Mouse (Mus musculus) megakaryocyte progenitor cell, adult 5-6 weeks (primary cell): ENCODE measurements around the gene Gpr156. TPM values are rescaled to one million over a fixed set of nuclear protein-coding genes. Genes with fewer than 3 reads are reported as not detected.

Experiments
- ATAC-seq: replicated peaks from 2 replicates; pipeline ENCODE4 v1.8.0; 2016; ENCODE audit warnings: mild to moderate bottlenecking, moderate TSS enrichment, inconsistent platforms; ENCODE audit not compliant: poor library complexity
- total RNA-seq, 2 experiments: library from RNA; stranded (forward) in 1 of 2; stranded (reverse) in 1 of 2; fragments of 157-497, 149-512 nt in 1 of 2; fragments of 200-1000 nt in 1 of 2; gene quantifications; 2 replicates each; pipeline versions ENCODE4 v1.2.3 to v1.2.4; 2015 to 2017

Gene Gpr156
- total RNA-seq, 2 experiments from 2014 or later = not detected

GRCm38 (mm10) chr16:37911086-37911485, 5.2 kb upstream of the Gpr156 start:
- no peak for ATAC-seq

- 0 out of 2 replicates have a peak, but pooled peaks have one; percentile 11 for ATAC-seq
Measured at GRCm38 (mm10) chr16:37916818-37917201, 514 bp downstream of the Gpr156 start.

DNA sequence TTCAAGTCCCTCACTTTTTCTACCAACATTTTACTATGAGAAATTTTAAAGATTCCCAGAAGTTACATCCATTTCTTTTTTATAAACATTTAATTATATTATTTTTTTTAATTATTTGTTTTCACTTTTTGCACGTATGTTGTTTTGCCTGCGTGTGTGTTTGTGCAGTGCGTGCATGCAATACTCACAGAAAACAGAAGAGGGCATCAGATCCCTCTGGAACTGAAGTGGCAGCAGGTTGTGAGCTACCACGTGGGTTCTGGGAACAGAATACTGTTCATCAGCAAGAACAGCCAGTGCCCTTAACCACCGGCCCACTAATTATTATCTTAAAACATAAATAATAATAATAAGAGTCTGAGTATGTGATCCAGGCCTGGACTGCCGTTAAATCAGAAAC, 2.7 kb downstream of the Gpr156 start:
- ATAC-seq = no peak

DNA sequence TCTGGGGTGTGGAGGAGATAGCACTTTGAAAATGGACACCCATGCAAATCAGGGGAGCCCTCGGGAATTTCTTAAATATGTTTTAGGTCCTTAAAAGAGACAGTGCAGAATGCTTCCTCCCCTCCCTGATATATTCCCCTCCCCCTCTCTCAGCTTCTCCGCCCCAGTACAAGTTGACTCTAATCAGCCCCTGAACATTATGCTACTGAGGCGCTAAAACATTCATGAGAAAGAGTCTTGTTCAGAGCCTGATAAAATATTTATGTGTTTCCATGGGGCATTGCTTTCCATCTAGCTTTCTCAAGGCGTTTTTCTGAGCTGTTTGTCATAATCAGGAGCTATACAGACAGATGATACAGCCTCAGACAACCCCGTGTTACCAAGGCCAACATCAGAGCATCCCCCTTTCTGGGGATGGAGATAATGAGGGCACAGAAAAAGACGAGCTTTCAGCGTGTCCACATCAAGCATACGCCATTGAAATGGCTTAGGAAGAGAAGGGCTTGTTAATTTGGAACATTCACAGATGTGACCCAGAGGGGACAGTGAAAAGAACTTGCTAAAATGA, 4.6 kb downstream of the Gpr156 start:
- ATAC-seq = no peak

- no peak for ATAC-seq
Measured at GRCm38 (mm10) chr16:37926087-37926486, 9.8 kb downstream of the Gpr156 start.

DNA sequence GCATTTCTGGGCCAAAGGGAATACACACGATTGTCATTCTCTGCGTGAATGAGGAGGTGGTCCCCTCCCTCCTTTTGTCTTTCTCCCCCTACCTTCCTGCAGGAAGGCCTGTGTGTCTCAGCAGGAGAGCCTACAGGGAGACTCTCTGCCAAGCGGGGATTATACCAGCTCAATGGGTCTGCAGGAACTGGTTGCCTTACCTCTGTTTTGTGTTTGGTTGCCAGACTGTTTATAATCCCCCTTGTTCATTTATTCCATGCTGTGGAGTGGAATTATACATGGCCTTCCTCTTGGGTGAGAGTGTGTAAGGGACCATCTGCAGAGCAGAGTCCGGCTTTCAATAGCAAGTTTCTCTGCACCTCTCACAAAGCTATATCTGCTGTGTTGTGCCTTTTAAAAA, 10.8 kb downstream of the Gpr156 start:
- no peak for ATAC-seq

- no peak for ATAC-seq
Measured at GRCm38 (mm10) chr16:37929006-37929405, 12.7 kb downstream of the Gpr156 start.

GRCm38 (mm10) chr16:37929626-37930025, 13.3 kb downstream of the Gpr156 start:
- ATAC-seq = no peak

DNA sequence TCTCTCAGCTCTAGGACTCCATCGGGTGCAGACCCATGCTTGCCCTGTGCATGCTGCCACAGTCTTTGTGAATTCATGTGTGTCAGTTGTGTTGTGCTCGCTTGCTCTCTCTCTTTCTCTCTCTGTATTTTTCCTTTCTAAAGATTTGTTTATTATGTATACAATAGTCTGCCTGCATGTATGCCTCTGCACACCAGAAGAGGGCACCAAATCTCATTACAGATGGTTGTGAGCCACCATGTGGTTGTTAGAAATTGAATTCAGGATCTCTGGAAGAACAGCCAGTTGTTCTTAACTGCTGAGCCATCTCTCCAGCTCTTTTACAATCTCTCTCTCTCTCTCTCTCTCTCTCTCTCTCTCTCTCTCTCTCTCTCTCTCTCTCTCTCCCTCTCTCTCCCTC, 18.6 kb downstream of the Gpr156 start:
- no peak for ATAC-seq

- no peak for ATAC-seq
Measured at GRCm38 (mm10) chr16:37937276-37937675, 21.0 kb downstream of the Gpr156 start.

DNA sequence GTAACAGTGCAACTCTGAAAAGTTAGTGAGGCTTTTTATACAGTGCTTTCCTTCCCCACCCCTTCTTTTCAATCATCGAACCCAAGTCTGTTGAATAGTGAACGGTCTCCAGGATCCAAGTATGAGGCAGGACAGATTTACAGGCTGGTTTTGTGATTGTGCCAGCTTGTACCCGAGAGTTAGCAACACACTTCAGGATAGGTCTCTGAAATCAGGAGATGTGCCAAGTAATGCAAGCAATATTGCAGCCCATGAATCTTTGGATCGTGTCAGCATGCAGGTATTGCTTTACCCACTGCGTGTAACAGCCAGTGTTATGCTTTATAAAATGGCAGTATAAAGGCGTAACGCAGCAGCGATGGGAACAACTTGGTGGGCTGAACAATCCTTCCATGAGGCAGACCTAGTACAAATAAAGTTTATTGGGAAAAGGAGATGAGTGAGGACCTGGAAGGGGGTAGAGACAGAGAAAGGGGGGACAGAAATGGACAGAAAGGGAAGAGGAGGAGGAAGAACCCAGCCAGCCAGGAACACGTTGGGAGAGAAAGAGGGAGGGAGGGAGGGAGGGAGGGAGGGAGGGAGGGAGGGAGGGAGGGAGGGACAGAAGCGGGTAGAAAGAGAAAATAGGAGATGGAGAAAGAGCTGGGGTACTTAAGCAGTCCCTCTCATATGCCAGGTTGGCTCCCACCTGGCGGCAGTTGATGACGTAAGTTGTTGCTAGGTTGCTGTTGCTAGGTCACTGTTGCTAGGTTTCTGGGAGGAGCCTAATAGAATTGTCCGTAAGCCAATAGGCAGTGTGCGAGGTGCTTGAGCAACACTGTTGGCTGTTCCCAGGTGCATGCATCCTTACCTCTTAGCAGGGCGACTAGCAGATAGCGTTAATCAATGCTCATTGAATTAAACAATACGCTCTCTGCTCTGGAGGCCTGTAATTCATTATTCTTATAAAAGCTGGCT, 22.1 kb downstream of the Gpr156 start:
- ATAC-seq = no peak

- ATAC-seq = no peak
Measured at GRCm38 (mm10) chr16:37939082-37939863, 23.0 kb downstream of the Gpr156 start.

DNA sequence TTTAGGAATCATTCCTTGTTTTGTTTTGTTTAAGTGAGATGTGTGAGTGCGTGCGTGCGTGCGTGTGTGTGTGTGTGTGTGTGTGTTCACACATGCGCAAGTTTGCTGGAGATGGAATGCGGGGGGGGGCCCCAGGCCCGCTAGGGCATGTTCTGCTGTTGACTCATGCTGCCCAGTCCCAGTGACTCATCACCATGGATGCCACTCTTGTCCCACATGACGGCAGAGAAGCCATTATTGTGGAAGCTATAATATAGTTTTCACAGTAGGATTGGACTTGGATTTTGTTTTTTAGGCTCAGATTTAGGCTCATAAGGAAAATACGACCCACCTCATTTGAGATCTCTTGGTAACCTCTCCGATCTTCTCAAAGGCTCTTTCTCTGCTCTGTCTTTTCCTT, 24.0 kb downstream of the Gpr156 start:
- ATAC-seq = no peak

DNA sequence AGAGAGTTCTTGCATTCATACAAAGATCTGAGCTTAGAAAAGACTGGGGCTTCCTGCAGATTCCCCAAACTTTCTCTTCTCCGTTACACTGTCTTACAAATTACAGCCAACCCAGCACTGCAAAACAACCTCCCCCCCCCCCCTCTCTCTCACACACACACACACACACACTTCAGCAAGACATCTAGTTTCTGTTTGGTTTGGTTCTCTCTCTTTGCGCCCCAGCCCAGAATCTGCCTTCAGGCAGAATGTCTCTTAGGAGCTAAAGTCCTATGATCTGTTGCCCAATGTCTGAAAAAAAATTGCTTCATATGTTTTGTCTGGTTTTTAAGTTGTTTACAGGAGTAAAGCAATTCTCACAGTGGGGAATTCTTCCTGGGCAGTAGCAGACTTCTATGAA, 27.4 kb downstream of the Gpr156 start:
- no peak for ATAC-seq

DNA sequence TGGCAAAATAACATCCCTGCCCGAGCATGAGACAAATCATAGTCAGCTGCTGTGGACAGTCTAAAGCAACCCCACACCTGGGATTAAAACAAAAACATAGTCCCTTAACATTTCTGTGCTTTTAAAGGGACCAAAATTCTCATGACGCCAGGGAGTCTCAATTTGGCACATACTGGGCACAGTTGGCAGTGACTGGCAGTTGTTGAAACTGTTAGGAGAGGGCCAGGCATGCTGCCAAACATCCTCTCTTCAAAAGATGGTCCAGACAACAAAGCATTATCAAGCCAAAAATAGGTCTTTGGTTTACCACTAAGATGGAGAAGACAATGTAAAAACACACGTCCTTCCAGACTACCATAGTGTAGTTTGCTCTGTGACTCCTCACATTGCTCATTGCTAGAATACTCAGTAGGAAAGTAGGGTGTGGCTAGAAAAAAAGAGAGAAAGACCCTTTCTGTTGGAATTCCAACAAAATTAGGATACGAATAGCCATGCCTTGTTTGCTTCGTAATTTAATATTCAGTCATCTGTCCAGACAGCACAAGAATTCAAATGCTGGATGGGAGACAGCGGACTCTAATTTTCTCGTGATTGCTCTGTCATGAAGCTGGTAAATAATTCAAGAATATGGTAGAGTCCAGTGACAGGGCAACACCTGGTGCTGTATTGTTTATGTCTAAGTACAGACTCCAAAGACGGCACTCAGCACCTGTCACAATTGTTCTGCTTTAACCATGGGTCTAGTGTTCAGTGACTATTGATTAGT, 28.9 kb downstream of the Gpr156 start:
- ATAC-seq = peak; percentile 54

DNA sequence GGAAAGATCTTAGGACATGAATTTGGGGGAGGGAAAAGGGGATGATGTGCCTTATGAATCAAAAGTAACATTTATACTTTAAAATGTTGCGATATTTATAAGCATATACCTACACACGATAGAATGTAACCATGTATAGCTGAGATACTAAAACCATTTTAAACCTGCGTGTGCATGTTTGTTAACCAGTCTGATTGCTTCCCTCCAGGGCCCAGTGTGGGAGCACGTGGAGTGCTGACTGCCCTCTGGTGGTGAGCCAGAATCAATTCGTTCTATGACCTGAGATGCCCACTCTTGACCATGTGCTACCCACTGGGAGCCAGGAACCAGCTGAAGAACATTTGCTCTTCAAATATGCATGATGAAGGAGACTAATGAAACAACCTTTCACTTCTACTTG, 30.9 kb downstream of the Gpr156 start:
- peak; percentile 94 for ATAC-seq

GRCm38 (mm10) chr16:37948365-37948764, 32.1 kb downstream of the Gpr156 start:
- ATAC-seq = no peak

DNA sequence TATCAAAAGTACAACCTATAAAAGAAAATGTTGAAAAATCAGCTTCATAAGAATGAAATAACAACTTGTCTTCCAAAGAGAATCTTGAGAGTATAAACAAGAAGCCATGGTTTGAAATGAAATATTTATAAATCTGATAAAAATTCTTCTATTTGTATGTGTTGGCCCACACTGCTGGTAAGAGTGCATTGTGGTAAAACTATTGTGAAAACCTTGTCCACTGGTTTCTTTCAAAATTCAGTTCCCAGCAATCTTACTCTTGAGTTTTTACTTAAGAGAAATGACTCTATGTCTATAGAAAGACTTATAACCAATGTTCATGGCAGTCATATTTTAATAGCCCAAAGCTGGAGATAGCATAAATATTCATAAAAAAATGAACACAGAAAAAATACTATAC, 34.9 kb downstream of the Gpr156 start:
- no peak for ATAC-seq

DNA sequence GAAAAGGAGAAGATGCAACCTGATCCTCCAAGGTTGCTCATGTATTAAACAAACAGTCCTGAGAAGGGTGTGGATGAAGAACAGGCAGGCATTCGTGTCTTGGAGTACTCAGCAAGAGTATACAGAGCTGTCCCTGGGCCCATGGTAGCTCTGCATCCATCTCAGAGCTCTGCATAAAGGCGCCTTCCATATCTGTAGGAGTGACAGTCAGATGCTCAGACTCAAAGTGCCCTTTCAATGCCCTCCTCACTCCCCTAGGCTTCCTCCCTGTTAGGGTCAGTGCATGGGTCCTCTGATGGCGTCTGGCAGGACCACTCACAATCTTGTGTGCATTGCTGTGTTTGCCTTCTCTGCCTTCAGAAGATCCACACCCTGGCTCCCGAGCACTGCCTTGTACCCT, 36.9 kb downstream of the Gpr156 start:
- no peak for ATAC-seq

DNA sequence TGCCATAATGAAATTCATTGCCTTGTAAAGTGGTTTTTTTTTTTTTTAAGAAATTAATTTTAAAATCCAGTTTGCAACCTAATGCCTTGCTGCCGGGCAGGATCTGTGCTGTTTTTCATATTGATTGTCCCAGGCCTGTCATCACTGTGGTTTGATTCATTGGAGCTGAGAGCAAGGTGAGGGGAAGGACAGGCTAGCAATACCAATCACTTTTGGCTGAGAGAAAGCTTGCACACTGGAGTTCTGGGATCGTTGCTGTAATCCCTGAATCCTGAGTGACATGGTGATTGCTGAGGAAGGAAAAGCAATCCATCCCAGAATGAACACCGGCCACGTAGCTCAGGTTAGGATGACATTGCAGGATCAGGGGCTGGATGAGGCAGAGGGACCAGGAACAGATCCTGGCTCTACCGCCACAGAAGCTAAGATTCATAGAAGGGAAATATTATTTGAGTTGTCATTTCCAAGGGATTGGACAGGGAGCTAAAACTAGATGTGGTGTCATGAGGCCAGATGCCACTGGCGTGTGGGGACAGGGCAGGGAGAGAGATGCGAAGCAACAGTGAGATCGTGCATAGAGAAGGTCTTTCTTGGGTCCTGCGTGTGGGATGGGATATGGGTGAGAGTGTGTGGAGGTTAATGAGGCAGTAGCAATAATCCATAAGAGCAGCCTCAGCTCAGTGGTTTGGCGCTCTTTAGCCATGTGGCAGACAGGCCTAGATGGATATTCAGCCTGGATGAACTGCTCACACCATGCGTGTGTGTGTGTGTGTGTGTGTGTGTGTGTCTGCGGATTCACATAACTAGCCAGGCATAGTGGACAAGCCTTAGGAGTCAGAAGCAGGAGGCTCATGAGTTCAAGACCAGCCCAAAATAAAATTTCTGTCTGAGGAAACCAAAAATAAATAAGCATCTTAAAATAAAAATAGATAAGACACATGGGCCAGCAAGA, 38.0 kb downstream of the Gpr156 start:
- no peak for ATAC-seq
